ENCODE assay signal across 10 mouse cellular contexts in genomic region chr11:88474889-88475440, GRCm38 (mm10).
A peak's percentile ranks its signal among the peaks of the same experiment; 100 is the strongest.
DNase-seq lines count a peak whose midpoint lies in the region; ATAC-seq lines count a peak whose summit lies in the region.
"Had no signal": no experiment of that assay in that cellular context is flagged by ENCODE, and none has a peak within 500 bp of the region (broad histone marks: within the 10 kb centered on the region; RNA-seq: fewer than 3 reads in every experiment).

No protein-coding gene starts in this region.

- H3K9ac ChIP-seq in neural tube, embryonic 13.5 days = no peak overlapping the region
- H3K9ac ChIP-seq: embryonic facial prominence, embryonic 13.5 days had no signal

- no peaks in the 10 kb centered on the region for H3K27me3 ChIP-seq in neural tube, embryonic 13.5 days
- H3K27me3 ChIP-seq in hindbrain, embryonic 10.5 days (ENCODE audit: insufficient read depth, poor library complexity, severe bottlenecking) = no peaks in the 10 kb centered on the region
- H3K27me3 ChIP-seq: embryonic facial prominence, embryonic 13.5 days had no signal

- no peaks in the 10 kb centered on the region for H3K9me3 ChIP-seq in neural tube, embryonic 13.5 days
- H3K9me3 ChIP-seq in hindbrain, embryonic 10.5 days = no peaks in the 10 kb centered on the region
- H3K9me3 ChIP-seq: embryonic facial prominence, embryonic 13.5 days had no signal

- ATAC-seq in neural tube, embryonic 13.5 days (ENCODE audit: low read depth) = no peak
- ATAC-seq in activated CD4-positive, CD25-positive, alpha-beta regulatory T cell, adult 4 months = no peak
- ATAC-seq in CD4-positive, CD25-positive, alpha-beta regulatory T cell, adult 4 months = no peak

- peak overlapping the region; percentile 65 for H3K27ac ChIP-seq in neural tube, embryonic 13.5 days (replicated peaks)
- H3K27ac ChIP-seq in hindbrain, embryonic 10.5 days = peak overlapping the region; percentile 72
- H3K27ac ChIP-seq: embryonic facial prominence, embryonic 13.5 days had no signal

- peaks cover 72% of the 10 kb centered on the region for H3K4me1 ChIP-seq in neural tube, embryonic 13.5 days (replicated peaks)
- H3K4me1 ChIP-seq in hindbrain, embryonic 10.5 days (replicated peaks) = peaks cover 91% of the 10 kb centered on the region

- peak; percentile 33 to 75 for DNase-seq in adrenal gland, adult (ENCODE audit: inconsistent age in 2 of 2, low spot score in 1 of 2)
- no peak for DNase-seq in adrenal gland, adult 18-20 months (ENCODE audit: low spot score in 2 of 2)
- no peak for DNase-seq in neural tube, embryonic 10.5 days (ENCODE audit: extremely low spot score, low spot score)
- DNase-seq in hindbrain, embryonic 10.5 days (ENCODE audit: low spot score) = no peak
- DNase-seq in natural killer cell, adult 2 months (ENCODE audit: low spot score in 2 of 2) = no peak

- no peak overlapping the region for H3K4me2 ChIP-seq in neural tube, embryonic 13.5 days
- H3K4me2 ChIP-seq: embryonic facial prominence, embryonic 13.5 days; liver, embryonic 11.5 days had no signal

- H3K36me3 ChIP-seq in neural tube, embryonic 13.5 days = no peaks in the 10 kb centered on the region
- peaks cover 57% of the 10 kb centered on the region for H3K36me3 ChIP-seq in hindbrain, embryonic 10.5 days
- H3K36me3 ChIP-seq: embryonic facial prominence, embryonic 13.5 days had no signal

- no peak overlapping the region for H3K4me3 ChIP-seq in neural tube, embryonic 13.5 days
- no peak overlapping the region for H3K4me3 ChIP-seq in hindbrain, embryonic 10.5 days
- H3K4me3 ChIP-seq: embryonic facial prominence, embryonic 13.5 days had no signal

- 67% methylated on average over 4 of the region's 4 CpGs for WGBS in neural tube, embryonic 13.5 days
- WGBS in hindbrain, embryonic 10.5 days = 67% methylated on average over 4 of the region's 4 CpGs

Comparison
In these comparisons a context has a peak if more than half of its experiments do, and no peak if none do; other contexts are left out.
1. DNase-seq: peak in adrenal gland, adult (2 of 2); none in adrenal gland, adult 18-20 months (0 of 2), neural tube, embryonic 10.5 days (single experiment), hindbrain, embryonic 10.5 days (single experiment) and natural killer cell, adult 2 months (0 of 2).